Mouse (Mus musculus): ENCODE results near the gene Ptprn.

DNA sequence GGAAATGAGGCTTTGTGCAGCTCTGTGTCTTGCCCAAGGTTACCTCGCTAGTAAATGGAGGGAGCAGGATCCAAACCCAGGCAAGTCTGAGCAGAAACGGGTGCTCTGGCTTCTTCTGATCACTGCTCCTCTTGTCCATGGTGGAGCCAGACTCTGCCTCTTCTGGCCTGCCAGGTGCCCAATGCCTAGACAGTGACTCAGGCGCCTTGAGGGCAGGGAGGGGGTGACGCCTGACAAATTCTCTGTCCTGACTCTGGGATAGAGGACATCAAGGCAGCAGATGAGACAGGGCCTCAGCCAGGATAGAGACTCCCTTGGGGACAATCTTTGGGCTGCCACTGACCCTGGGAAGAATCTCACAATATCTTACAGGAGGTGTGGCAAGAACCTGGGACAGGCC is 33.1 kb downstream of the Ptprn start:
- TF ChIP-seq CTCF (IDR thresholded peaks at IDR 0.05; ENCODE audit: extremely low read depth, insufficient read depth, insufficient read length, insufficient replicate concordance), result no peak
- no peak for TF ChIP-seq POLR2A (IDR thresholded peaks at IDR 0.05; ENCODE audit: low read depth, low read length)
